Mouse (Mus musculus): ENCODE measurements around the gene Tmem251.
A peak's percentile ranks its signal among the peaks of the same experiment; 100 is the strongest.

The Tmem251 gene

GRCm38 (mm10) chr12:102743589-102744574 is at the start of gene Tmem251, which contains the start of gene Moap1:
Tmem251 (plus strand) TSS chr12:102743762.
Moap1 (minus strand) TSS chr12:102743661.
- ATAC-seq (ENCODE audit: insufficient number of reproducible peaks, low FRiP score, low TSS enrichment): peak; percentile 95

GRCm38 (mm10) chr12:102695369-102696239 is 48.0 kb upstream of the Tmem251 start:
- no peak for ATAC-seq (ENCODE audit: insufficient number of reproducible peaks, low FRiP score, low TSS enrichment)

DNA sequence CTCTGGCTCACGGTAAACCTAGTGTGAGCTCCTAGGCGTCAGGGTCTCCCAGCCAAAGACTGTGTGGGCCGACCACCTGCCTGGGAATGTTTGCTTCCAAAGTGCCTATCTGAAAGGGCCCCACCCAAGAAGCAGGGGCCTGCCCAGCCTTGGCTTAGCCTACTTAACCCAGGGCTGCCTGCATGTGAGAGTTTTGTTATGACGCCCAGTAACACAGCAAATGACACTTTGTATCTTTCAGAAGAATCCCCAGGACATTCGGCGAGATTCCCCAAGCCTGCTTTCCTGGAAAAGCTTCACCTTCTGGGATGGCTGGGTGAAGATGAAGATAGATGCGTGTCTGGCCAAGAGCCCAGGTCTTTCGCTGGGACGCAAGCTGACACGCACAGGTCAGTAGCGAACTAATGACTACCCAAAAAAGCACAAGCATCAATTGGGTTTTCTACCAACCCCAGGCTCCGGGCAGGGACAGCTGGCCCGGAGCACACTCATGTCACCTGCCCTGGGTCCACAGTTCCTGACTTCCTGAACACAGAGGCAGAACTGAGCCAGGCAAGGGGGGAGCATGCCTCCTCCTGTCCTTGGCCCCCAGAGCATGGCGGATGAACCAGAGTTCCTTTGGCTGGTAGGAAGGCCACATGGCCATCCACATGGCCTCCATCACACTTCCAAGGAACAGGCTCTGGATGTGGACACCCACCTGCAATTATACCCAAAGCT is 46.8 kb upstream of the Tmem251 start:
- 0 out of 2 replicates have a peak, but pooled peaks have one; percentile 12 for ATAC-seq (ENCODE audit: insufficient number of reproducible peaks, low FRiP score, low TSS enrichment)

GRCm38 (mm10) chr12:102697381-102697780 is 46.2 kb upstream of the Tmem251 start:
- no peak for ATAC-seq (ENCODE audit: insufficient number of reproducible peaks, low FRiP score, low TSS enrichment)

GRCm38 (mm10) chr12:102698089-102698684 is 45.4 kb upstream of the Tmem251 start:
- no peak for ATAC-seq (ENCODE audit: insufficient number of reproducible peaks, low FRiP score, low TSS enrichment)

GRCm38 (mm10) chr12:102699156-102699555 is 44.4 kb upstream of the Tmem251 start:
- no peak for ATAC-seq (ENCODE audit: insufficient number of reproducible peaks, low FRiP score, low TSS enrichment)

DNA sequence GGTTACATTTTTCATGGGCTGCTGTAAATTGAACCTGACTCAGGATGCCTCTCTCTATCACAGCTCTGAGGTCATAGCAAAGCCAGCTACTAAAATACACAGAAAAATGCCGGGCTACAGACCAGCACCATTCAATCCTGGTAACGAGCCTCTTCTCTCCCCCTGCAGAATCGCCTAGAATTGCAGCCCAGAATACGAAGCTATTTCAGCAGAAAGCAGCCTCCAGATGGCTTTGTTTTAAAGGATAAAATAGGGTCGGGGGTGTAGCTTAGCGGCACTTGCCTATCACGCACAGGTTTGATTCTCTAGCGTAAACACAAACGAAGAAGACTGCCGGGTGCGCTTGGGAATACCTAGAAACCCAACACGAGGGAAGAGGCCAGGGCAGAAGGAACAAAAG is 43.1 kb upstream of the Tmem251 start:
- ATAC-seq (ENCODE audit: insufficient number of reproducible peaks, low FRiP score, low TSS enrichment): no peak

- ATAC-seq (ENCODE audit: insufficient number of reproducible peaks, low FRiP score, low TSS enrichment): no peak
These were observed 41.8 kb upstream of the Tmem251 start for GRCm38 (mm10) chr12:102701691-102702207.

GRCm38 (mm10) chr12:102702356-102703110 is 41.0 kb upstream of the Tmem251 start:
- no peak for ATAC-seq (ENCODE audit: insufficient number of reproducible peaks, low FRiP score, low TSS enrichment)

- ATAC-seq (ENCODE audit: insufficient number of reproducible peaks, low FRiP score, low TSS enrichment): no peak
These were observed 40.5 kb upstream of the Tmem251 start for GRCm38 (mm10) chr12:102703111-102703412.

GRCm38 (mm10) chr12:102703441-102703840 is 40.1 kb upstream of the Tmem251 start:
- ATAC-seq (ENCODE audit: insufficient number of reproducible peaks, low FRiP score, low TSS enrichment): no peak

GRCm38 (mm10) chr12:102703921-102704408 is 39.6 kb upstream of the Tmem251 start:
- ATAC-seq (ENCODE audit: insufficient number of reproducible peaks, low FRiP score, low TSS enrichment): no peak

DNA sequence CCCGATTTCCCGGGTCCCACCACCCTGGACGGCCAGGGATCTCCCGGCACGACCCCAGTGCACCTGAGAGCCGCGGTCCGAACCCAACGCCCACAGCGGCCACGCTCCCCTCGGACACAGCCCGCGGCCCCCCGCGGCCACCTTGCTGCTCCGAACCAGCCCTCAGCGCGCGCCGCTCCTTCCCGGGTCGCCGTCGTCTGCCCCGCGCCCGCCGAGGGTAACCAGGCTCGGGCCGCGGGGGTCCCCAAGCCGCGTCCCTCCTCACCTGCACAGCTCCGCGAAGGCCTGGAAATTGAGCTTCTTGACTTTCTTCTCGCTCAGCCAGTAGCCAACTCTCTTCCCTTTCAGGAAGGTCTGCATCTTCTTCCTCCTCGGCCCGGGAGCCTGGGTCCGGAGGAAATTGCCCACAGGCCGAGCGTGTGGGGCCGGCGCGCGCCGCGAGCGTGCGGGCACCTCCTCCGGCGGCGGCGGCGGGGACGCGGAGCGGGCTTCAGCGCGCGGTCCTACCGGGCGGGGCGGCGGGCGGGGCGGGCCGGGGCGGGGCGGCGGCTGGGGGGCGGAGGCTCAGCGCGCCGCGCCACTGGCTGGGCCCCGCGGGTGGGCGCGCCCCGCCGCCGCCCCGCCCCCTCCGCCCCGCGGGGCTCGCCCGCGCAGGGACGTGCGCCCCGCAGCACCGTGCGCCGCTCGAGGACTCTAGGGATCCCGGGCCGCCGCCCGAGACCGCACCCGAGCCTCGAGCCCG is 38.9 kb upstream of the Tmem251 start, which contains the start of gene Itpk1:
TSS of gene Itpk1 (minus strand) at position 474 of the 742 bp plus-strand sequence.
- peak; percentile 34 for ATAC-seq (ENCODE audit: insufficient number of reproducible peaks, low FRiP score, low TSS enrichment)

DNA sequence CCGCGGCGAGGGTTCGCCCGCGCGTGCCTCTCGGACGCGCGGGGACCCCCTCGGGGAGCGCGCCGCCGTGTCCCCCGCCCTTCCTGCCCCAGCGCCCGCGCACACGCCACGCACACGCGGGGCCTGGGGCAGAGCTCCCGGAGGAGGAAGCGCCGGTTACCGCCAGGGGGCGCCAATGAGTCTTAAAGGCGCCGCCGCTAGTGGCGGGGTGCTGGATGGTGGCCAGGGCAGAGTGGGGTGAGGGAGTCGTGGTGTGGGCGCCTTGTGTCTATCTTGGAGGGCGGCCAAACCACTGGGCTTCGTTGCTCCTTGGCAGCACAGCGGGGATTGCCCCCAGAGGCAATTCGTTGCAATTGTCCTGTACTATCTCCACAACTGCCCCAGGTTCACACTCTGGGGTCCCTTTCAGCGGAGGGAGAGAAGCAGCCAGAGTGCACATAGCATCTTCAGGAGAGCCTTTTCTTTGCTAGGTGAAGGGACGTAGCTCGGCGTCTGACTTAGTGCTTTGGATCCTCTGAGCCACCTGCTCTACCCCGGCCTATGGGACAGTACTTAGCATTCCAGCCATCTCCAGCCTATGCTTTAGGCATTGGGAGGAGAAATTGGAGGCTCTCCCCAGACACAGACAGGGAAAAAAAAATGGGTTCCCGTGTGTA is 38.2 kb upstream of the Tmem251 start:
- ATAC-seq (ENCODE audit: insufficient number of reproducible peaks, low FRiP score, low TSS enrichment): peak; percentile 56

GRCm38 (mm10) chr12:102705906-102706640 is 37.5 kb upstream of the Tmem251 start:
- ATAC-seq (ENCODE audit: insufficient number of reproducible peaks, low FRiP score, low TSS enrichment): no peak

DNA sequence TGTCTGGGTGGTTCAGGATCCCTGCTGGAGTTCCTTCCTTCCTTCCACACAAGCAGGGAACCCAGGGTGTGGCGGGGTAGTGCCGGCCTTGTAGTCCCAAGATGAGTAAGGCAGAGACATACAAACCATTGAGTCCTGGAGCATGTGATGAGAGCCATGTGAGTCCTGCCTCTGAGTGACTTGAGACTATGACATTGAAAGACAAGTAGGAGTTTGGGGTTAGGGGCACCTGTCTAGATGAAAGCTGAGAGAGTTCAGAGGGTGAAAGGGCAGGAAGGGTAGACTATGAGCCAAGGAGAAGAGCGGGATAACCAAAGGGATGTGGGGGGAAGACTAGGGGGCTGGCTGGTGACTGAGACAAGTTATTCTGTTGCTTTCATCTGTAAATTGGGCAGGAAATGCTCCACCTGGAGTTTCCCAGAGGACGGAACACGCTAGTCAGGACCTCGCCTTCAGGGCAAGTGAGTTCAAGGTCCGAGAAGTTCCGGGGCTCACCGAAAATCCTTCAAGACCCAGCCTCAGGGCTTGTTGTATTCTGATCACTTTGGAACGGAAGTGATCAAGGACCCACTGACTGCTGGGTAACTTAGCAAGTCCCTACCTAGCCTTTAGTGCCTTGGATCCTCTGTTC is 36.6 kb upstream of the Tmem251 start:
- no peak for ATAC-seq (ENCODE audit: insufficient number of reproducible peaks, low FRiP score, low TSS enrichment)
